In the genomic region with DNA sequence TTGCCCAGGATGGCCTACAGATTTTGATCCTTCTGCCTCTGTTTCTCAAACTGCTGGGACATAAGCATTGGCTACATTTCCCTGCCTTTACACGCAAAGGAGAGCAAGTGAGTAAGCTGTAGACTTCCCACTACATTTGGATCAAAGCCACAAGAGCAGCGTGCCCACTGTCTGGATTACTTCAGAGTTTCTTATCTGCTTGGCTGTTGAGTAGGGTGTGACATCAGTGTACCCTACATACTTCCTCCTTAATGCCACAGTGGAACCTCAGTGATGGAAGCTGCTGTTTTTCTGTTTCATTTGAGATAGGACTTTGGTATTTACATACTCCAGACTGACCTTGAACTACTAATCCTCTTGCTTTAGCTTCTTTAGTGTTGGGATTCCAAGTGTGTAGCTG, we compare ENCODE assay signal across 1 mouse cellular context.
TF ChIP-seq lines count a peak whose summit lies in the region.

No protein-coding gene starts in this region.

TF ChIP-seq in MEL, 35 proteins besides CTCF, POLR2A, EP300 and RAD21 (continued from another document):
- TF ChIP-seq TAL1 (IDR thresholded peaks at IDR 0.05; ENCODE audit: low read length) = peak; percentile 39; the same call in 1 of the 2 replicates
- TF ChIP-seq TBP (IDR thresholded peaks at IDR 0.05; ENCODE audit: low read depth, low read length) = 0 out of 2 replicates have a peak, but pooled peaks have one; percentile 8
- no peak for TF ChIP-seq JUND (IDR thresholded peaks at IDR 0.05; ENCODE audit: low read depth, low read length)
- TF ChIP-seq SIN3A (IDR thresholded peaks at IDR 0.05; ENCODE audit: low read length) = peak; percentile 85
- 0 out of 2 replicates have a peak, but pooled peaks have one; percentile 20 for TF ChIP-seq HCFC1 (IDR thresholded peaks at IDR 0.05; ENCODE audit: low read depth, low read length)
- TF ChIP-seq MYC (IDR thresholded peaks at IDR 0.05; ENCODE audit: low read depth, low read length) = peak; percentile 89; the same call in 1 of the 2 replicates
- TF ChIP-seq ELF1 (IDR thresholded peaks at IDR 0.05; ENCODE audit: low read depth, low read length) = no peak; the same call in 1 of the 2 replicates
- no peak for TF ChIP-seq UBTF (IDR thresholded peaks at IDR 0.05; ENCODE audit: borderline replicate concordance, insufficient read depth, low read depth, low read length)
- peak; percentile 100 for TF ChIP-seq ETS1 (IDR thresholded peaks at IDR 0.05; ENCODE audit: low read depth, low read length)
- peak; percentile 76 for TF ChIP-seq BHLHE40 (IDR thresholded peaks at IDR 0.05; ENCODE audit: borderline replicate concordance, low read depth, low read length)
- no peak for TF ChIP-seq POLR2AphosphoS5 (IDR thresholded peaks at IDR 0.05; ENCODE audit: borderline replicate concordance, low read depth, low read length)
- TF ChIP-seq MYB (IDR thresholded peaks at IDR 0.05; ENCODE audit: low read depth, low read length) = no peak
- no peak for TF ChIP-seq USF1 (IDR thresholded peaks at IDR 0.05; ENCODE audit: low read depth, low read length)
- no peak for TF ChIP-seq SMC3 (IDR thresholded peaks at IDR 0.05; ENCODE audit: low read depth, low read length)
- TF ChIP-seq MXI1 (IDR thresholded peaks at IDR 0.05; ENCODE audit: low read depth, low read length) = peak; percentile 80
- no peak for TF ChIP-seq POLR2AphosphoS2 (IDR thresholded peaks at IDR 0.05; ENCODE audit: low read length)
TF ChIP-seq in MEL: peak in this region for 12.
